Mouse (Mus musculus) heart, embryonic 12.5 days (tissue): ENCODE measurements around the gene Alas2. TPM values are rescaled to one million over a fixed set of nuclear protein-coding genes. Genes with fewer than 3 reads are reported as not detected.

ENCODE experiments used
- microRNA-seq: library from miRNA; unstranded; fragments of <30 nt; microRNA quantifications from one replicate; pipeline ENCODE4, GENCODE M21; 2017
- polyA plus RNA-seq: library from polyadenylated mRNA; unstranded; fragments of >200 nt; fragmentation: Nextera tagmentation; extraction: Ambion mirVana; gene quantifications from 2 replicates; pipeline ENCODE4 v1.2.1, GENCODE M21; 2016

Alas2 gene
- polyA plus RNA-seq, 1 experiment from 2014 or later: 159 TPM

Small RNAs within 50 kb of the gene (microRNA-seq; reads per million reads assigned to microRNA genes)
- not detected for gene Mir3620

Other genes with a start within 250 kb of the Alas2 start
- 17.5 and 20.3 TPM in 2 replicates for gene Tmem29, start 88.2 kb upstream of the Alas2 start, polyA plus RNA-seq
- 6.9 and 7.2 TPM in 2 replicates for gene Pfkfb1, start 40.9 kb downstream of the Alas2 start, polyA plus RNA-seq
- gene Apex2, start 42.5 kb downstream of the Alas2 start, polyA plus RNA-seq: 14.5 TPM in 2 replicates
- gene Tro, start 110.2 kb downstream of the Alas2 start, polyA plus RNA-seq: 30.1 and 30.7 TPM in 2 replicates